Mouse (Mus musculus) hindbrain, embryonic 16.5 days (tissue): ENCODE measurements around the gene Map3k6. TPM values are rescaled to one million over a fixed set of nuclear protein-coding genes. Genes with fewer than 3 reads are reported as not detected.
A peak's percentile ranks its signal among the peaks of the same experiment; 100 is the strongest.

Experiments used
- ATAC-seq: fragments of 200-750 bp; cut with Nextera tagmentation; 2 replicates; pipeline ENCODE4 v1.8.0; 2017; ENCODE audit warnings: moderate TSS enrichment, moderate library complexity
- H3K27ac ChIP-seq: fragments of 300-500 bp; sonication (generic); 2 replicates; pipeline ENCODE4 v1.5.1; 2014; ENCODE audit warnings: low read depth, mild to moderate bottlenecking, control low read depth, low read length, moderate library complexity
- H3K27me3 ChIP-seq: fragments of 300-500 bp; sonication (generic); replicated peaks from 2 replicates; pipeline ENCODE4 v1.6.1; 2014; ENCODE audit warnings: low read length; ENCODE audit not compliant: control insufficient read depth, insufficient read depth
- H3K36me3 ChIP-seq: fragments of 300-500 bp; sonication (generic); 2 replicates; pipeline ENCODE4 v1.6.1; 2014; ENCODE audit warnings: mild to moderate bottlenecking, low read length, moderate library complexity, mixed read lengths; ENCODE audit not compliant: control insufficient read depth, insufficient read depth
- H3K4me1 ChIP-seq: fragments of 300-500 bp; sonication (generic); 2 replicates; pipeline ENCODE4 v1.6.1; 2014; ENCODE audit warnings: low read depth, low read length; ENCODE audit not compliant: control insufficient read depth, insufficient read depth
- H3K4me2 ChIP-seq: fragments of 300-500 bp; sonication (generic); 2 replicates; pipeline ENCODE4 v1.6.1; 2014; ENCODE audit warnings: mild to moderate bottlenecking, low read length, control low read depth, moderate library complexity
- H3K4me3 ChIP-seq: fragments of 300-500 bp; sonication (generic); 2 replicates; pipeline ENCODE4 v1.5.1; 2014; ENCODE audit warnings: mild to moderate bottlenecking, low read length, control low read depth, moderate library complexity
- H3K9ac ChIP-seq: fragments of 300-500 bp; sonication (generic); 2 replicates; pipeline ENCODE4 v1.6.1; 2014; ENCODE audit warnings: low read depth, mild to moderate bottlenecking, control low read depth, low read length, moderate library complexity
- H3K9me3 ChIP-seq: fragments of 300-500 bp; sonication (generic); 2 replicates; pipeline ENCODE4 v1.6.1; 2014; ENCODE audit warnings: mild to moderate bottlenecking, low read length, moderate library complexity; ENCODE audit not compliant: control insufficient read depth
- WGBS: fragments of 180-500 bp; shearing (Covaris S2); extraction: QIAGEN DNeasy Blood & Tissue Kit; methylation state at CpG from one replicate; pipeline ENCODE4 v1.1.7; 2014; 5-methylcytosine and 5-hydroxymethylcytosine counted together
- polyA plus RNA-seq: library from polyadenylated mRNA; unstranded; fragments of >200 nt; fragmentation: Nextera tagmentation; extraction: Ambion mirVana; gene quantifications from 2 replicates; pipeline ENCODE4 v1.2.1, GENCODE M21; 2015

Map3k6 gene
- polyA plus RNA-seq, 1 experiment from 2014 or later: 4.2 TPM

GRCm38 (mm10) chr4:133200343-133200742, 40.3 kb upstream of the Map3k6 start:
- Histone ChIP-seq H3K27me3 (no peaks in the 10 kb centered on the region), H3K4me1 (peaks cover 55% of the 10 kb centered on the region), H3K4me3 (no peak overlapping the region), H3K36me3 (peaks cover 8% of the 10 kb centered on the region; the same call in 1 of the 2 replicates), H3K27ac (peak overlapping the region; percentile 32), H3K9me3 (no peaks in the 10 kb centered on the region), H3K9ac (peak overlapping the region; percentile 28; the same call in 1 of the 2 replicates), H3K4me2 (no peak overlapping the region)
- WGBS: 31% methylated on average over 21 of the region's 21 CpGs
- ATAC-seq: no peak

GRCm38 (mm10) chr4:133201006-133201771, 39.4 kb upstream of the Map3k6 start:
- 66% methylated on average over 8 of the region's 8 CpGs for WGBS
- Histone ChIP-seq H3K9ac (no peak overlapping the region), H3K27me3 (no peaks in the 10 kb centered on the region), H3K9me3 (no peaks in the 10 kb centered on the region), H3K4me1 (peaks cover 54% of the 10 kb centered on the region), H3K36me3 (0 out of 2 replicates have a peak, but pooled peaks cover 3% of the 10 kb centered on the region), H3K27ac (peak overlapping the region; percentile 52), H3K4me2 (no peak overlapping the region), H3K4me3 (no peak overlapping the region)
- no peak; the same call in 1 of the 2 replicates for ATAC-seq

GRCm38 (mm10) chr4:133202254-133202653, 38.4 kb upstream of the Map3k6 start:
- Histone ChIP-seq H3K9me3 (no peaks in the 10 kb centered on the region), H3K9ac (no peak overlapping the region), H3K4me1 (peaks cover 43% of the 10 kb centered on the region), H3K27ac (no peak overlapping the region), H3K27me3 (no peaks in the 10 kb centered on the region), H3K4me2 (no peak overlapping the region), H3K4me3 (no peak overlapping the region), H3K36me3 (no peaks in the 10 kb centered on the region)
- 95% methylated on average over 3 of the region's 3 CpGs for WGBS
- no peak for ATAC-seq

- Histone ChIP-seq H3K4me1 (peaks cover 30% of the 10 kb centered on the region), H3K4me3 (no peak overlapping the region), H3K27ac (no peak overlapping the region), H3K9me3 (no peaks in the 10 kb centered on the region), H3K4me2 (no peak overlapping the region), H3K36me3 (no peaks in the 10 kb centered on the region), H3K9ac (no peak overlapping the region), H3K27me3 (no peaks in the 10 kb centered on the region)
- 71% methylated on average over 3 of the region's 3 CpGs for WGBS
- no peak for ATAC-seq
These were observed 37.0 kb upstream of the Map3k6 start for GRCm38 (mm10) chr4:133203591-133203990.

GRCm38 (mm10) chr4:133204379-133204778, 36.2 kb upstream of the Map3k6 start:
- H3K4me2 ChIP-seq: no peak overlapping the region
- H3K9ac ChIP-seq: peak overlapping the region; percentile 23
- peaks cover 23% of the 10 kb centered on the region for H3K4me1 ChIP-seq
- H3K9me3 ChIP-seq: no peaks in the 10 kb centered on the region
- H3K4me3 ChIP-seq: no peak overlapping the region
- WGBS: 33% methylated on average over 7 of the region's 7 CpGs
- H3K27ac ChIP-seq: peak overlapping the region; percentile 55; the same call in 1 of the 2 replicates
- H3K36me3 ChIP-seq: no peaks in the 10 kb centered on the region
- H3K27me3 ChIP-seq: no peaks in the 10 kb centered on the region
- ATAC-seq: no peak

GRCm38 (mm10) chr4:133209366-133209765, 31.3 kb upstream of the Map3k6 start:
- Histone ChIP-seq H3K9me3 (no peaks in the 10 kb centered on the region), H3K27me3 (peaks cover 10% of the 10 kb centered on the region; the same call in 1 of the 2 replicates), H3K36me3 (no peaks in the 10 kb centered on the region), H3K27ac (no peak overlapping the region), H3K4me2 (no peak overlapping the region), H3K4me3 (no peak overlapping the region), H3K9ac (no peak overlapping the region), H3K4me1 (peaks cover 14% of the 10 kb centered on the region)
- no peak for ATAC-seq
- WGBS: 4% methylated on average over 11 of the region's 11 CpGs

- Histone ChIP-seq H3K36me3 (no peaks in the 10 kb centered on the region), H3K27ac (no peak overlapping the region), H3K4me2 (no peak overlapping the region), H3K4me3 (no peak overlapping the region), H3K9me3 (no peaks in the 10 kb centered on the region), H3K4me1 (peaks cover 9% of the 10 kb centered on the region), H3K9ac (no peak overlapping the region), H3K27me3 (peaks cover 11% of the 10 kb centered on the region; the same call in 1 of the 2 replicates)
- 89% methylated on average over 24 of the region's 24 CpGs for WGBS
- ATAC-seq: no peak
These were observed 30.4 kb upstream of the Map3k6 start for GRCm38 (mm10) chr4:133210023-133210787.

GRCm38 (mm10) chr4:133210788-133211390, 29.7 kb upstream of the Map3k6 start:
- Histone ChIP-seq H3K27ac (no peak overlapping the region), H3K4me2 (no peak overlapping the region), H3K27me3 (peaks cover 11% of the 10 kb centered on the region; the same call in 1 of the 2 replicates), H3K4me1 (peaks cover 9% of the 10 kb centered on the region), H3K9me3 (no peaks in the 10 kb centered on the region), H3K9ac (no peak overlapping the region), H3K4me3 (no peak overlapping the region), H3K36me3 (no peaks in the 10 kb centered on the region)
- ATAC-seq: no peak
- 94% methylated on average over 19 of the region's 19 CpGs for WGBS
